Mouse (Mus musculus) right cerebral cortex, postnatal 4 days (tissue): ENCODE results near the gene Usp43.

Experiments used
- DNase-seq: peaks from one replicate; pipeline ENCODE4 v3.0.0-alpha.2; 2022

The Usp43 gene

GRCm38 (mm10) chr11:67897064-67897560 is 24.8 kb downstream of the Usp43 start:
- DNase-seq, result peak; percentile 45

- no peak for DNase-seq
Measured at GRCm38 (mm10) chr11:67895641-67896040, 26.3 kb downstream of the Usp43 start.

GRCm38 (mm10) chr11:67888521-67888920 is 33.4 kb downstream of the Usp43 start:
- DNase-seq, result no peak

GRCm38 (mm10) chr11:67885921-67886320 is 36.0 kb downstream of the Usp43 start:
- no peak for DNase-seq

GRCm38 (mm10) chr11:67865521-67866197 is 56.3 kb downstream of the Usp43 start:
- DNase-seq, result no peak

- DNase-seq, result no peak
Measured at GRCm38 (mm10) chr11:67865100-67865499, 56.9 kb downstream of the Usp43 start.

- DNase-seq, result no peak
Measured at GRCm38 (mm10) chr11:67861399-67861838, 60.5 kb downstream of the Usp43 start.

- DNase-seq, result no peak
Measured at GRCm38 (mm10) chr11:67860743-67861398, 61.1 kb downstream of the Usp43 start.

- DNase-seq, result no peak
Measured at GRCm38 (mm10) chr11:67858518-67858917, 63.4 kb downstream of the Usp43 start.

- peak; percentile 49 for DNase-seq
Measured at GRCm38 (mm10) chr11:67855035-67855434, 66.9 kb downstream of the Usp43 start.

- DNase-seq, result no peak
Measured at GRCm38 (mm10) chr11:67853996-67854395, 68.0 kb downstream of the Usp43 start.

- DNase-seq, result no peak
Measured at GRCm38 (mm10) chr11:67851770-67852169, 70.2 kb downstream of the Usp43 start.

GRCm38 (mm10) chr11:67845193-67845592 is 76.8 kb downstream of the Usp43 start:
- no peak for DNase-seq

- DNase-seq, result no peak
Measured at GRCm38 (mm10) chr11:67839810-67840209, 82.1 kb downstream of the Usp43 start.

GRCm38 (mm10) chr11:67835408-67836078 is 86.4 kb downstream of the Usp43 start:
- no peak for DNase-seq

GRCm38 (mm10) chr11:67831820-67832219 is 90.1 kb downstream of the Usp43 start:
- DNase-seq, result no peak

GRCm38 (mm10) chr11:67829530-67829929 is 92.4 kb downstream of the Usp43 start:
- no peak for DNase-seq

- no peak for DNase-seq
Measured at GRCm38 (mm10) chr11:67828360-67829059, 93.4 kb downstream of the Usp43 start.

GRCm38 (mm10) chr11:67821560-67821959 is 100.4 kb downstream of the Usp43 start:
- peak; percentile 30 for DNase-seq

- DNase-seq, result peak; percentile 75
Measured at GRCm38 (mm10) chr11:67820221-67820620, 101.7 kb downstream of the Usp43 start.

- peak; percentile 68 for DNase-seq
Measured at GRCm38 (mm10) chr11:67819604-67820003, 102.3 kb downstream of the Usp43 start.

GRCm38 (mm10) chr11:67811535-67811934 is 110.4 kb downstream of the Usp43 start:
- DNase-seq, result peak; percentile 49

GRCm38 (mm10) chr11:67808051-67808450 is 113.9 kb downstream of the Usp43 start:
- no peak for DNase-seq
